Mouse (Mus musculus) liver, embryonic 15.5 days (tissue): ENCODE measurements around the gene Ces2g. TPM values are rescaled to one million over a fixed set of nuclear protein-coding genes. Genes with fewer than 3 reads are reported as not detected.

Experiments used
- ATAC-seq: fragments of 200-750 bp; cut with Nextera tagmentation; 2 replicates; pipeline ENCODE4 v1.8.0; 2017; ENCODE audit warnings: moderate number of reproducible peaks, mild to moderate bottlenecking, moderate library complexity; ENCODE audit not compliant: insufficient read depth
- H3K27ac ChIP-seq: fragments of 300-500 bp; sonication (generic); replicated peaks from 2 replicates; pipeline ENCODE4 v1.5.1; 2015; ENCODE audit warnings: mild to moderate bottlenecking, inconsistent platforms
- H3K27me3 ChIP-seq: fragments of 300-500 bp; sonication (generic); 2 replicates; pipeline ENCODE4 v1.6.1; 2015; ENCODE audit warnings: mild to moderate bottlenecking, inconsistent platforms
- H3K36me3 ChIP-seq: fragments of 300-500 bp; sonication (generic); replicated peaks from 2 replicates; pipeline ENCODE4 v1.6.1; 2015; ENCODE audit warnings: moderate library complexity, mild to moderate bottlenecking, inconsistent platforms
- H3K4me1 ChIP-seq: fragments of 300-500 bp; sonication (generic); replicated peaks from 2 replicates; pipeline ENCODE4 v1.6.1; 2015; ENCODE audit warnings: inconsistent platforms
- H3K4me2 ChIP-seq: fragments of 300-500 bp; sonication (generic); 2 replicates; pipeline ENCODE4 v1.6.1; 2015; ENCODE audit warnings: moderate library complexity, mild to moderate bottlenecking, inconsistent platforms
- H3K4me3 ChIP-seq: fragments of 300-500 bp; sonication (generic); replicated peaks from 2 replicates; pipeline ENCODE4 v1.5.1; 2015; ENCODE audit warnings: mild to moderate bottlenecking, inconsistent platforms
- H3K9ac ChIP-seq: fragments of 300-500 bp; sonication (generic); 2 replicates; pipeline ENCODE4 v1.6.1; 2015; ENCODE audit warnings: moderate library complexity, mild to moderate bottlenecking, inconsistent platforms
- H3K9me3 ChIP-seq: fragments of 300-500 bp; sonication (generic); replicated peaks from 2 replicates; pipeline ENCODE4 v1.6.1; 2016; ENCODE audit warnings: inconsistent platforms
- WGBS: fragments of 180-500 bp; shearing (Covaris S2); methylation state at CpG from one replicate; pipeline ENCODE4 v1.1.7; 2015; ENCODE audit warnings: mixed read lengths; ENCODE audit not compliant: insufficient replicate concordance; 5-methylcytosine and 5-hydroxymethylcytosine counted together
- polyA plus RNA-seq: library from polyadenylated mRNA; unstranded; fragments of >200 nt; fragmentation: Nextera tagmentation; extraction: Ambion mirVana; gene quantifications from 2 replicates; pipeline ENCODE4 v1.2.1, GENCODE M21; 2015

The Ces2g gene
- polyA plus RNA-seq, 1 experiment from 2014 or later: 21.1 TPM

- H3K4me3 ChIP-seq: no peak overlapping the region
- H3K27me3 ChIP-seq: no peaks in the 10 kb centered on the region
- ATAC-seq: no peak
- no peak overlapping the region for H3K9ac ChIP-seq
- peaks cover 4% of the 10 kb centered on the region for H3K4me1 ChIP-seq
- H3K36me3 ChIP-seq: no peaks in the 10 kb centered on the region
- 60% methylated on average over 6 of the region's 6 CpGs for WGBS
- no peak overlapping the region for H3K27ac ChIP-seq
- no peaks in the 10 kb centered on the region for H3K9me3 ChIP-seq
- H3K4me2 ChIP-seq: no peak overlapping the region
Observed at GRCm38 (mm10) chr8:104999183-104999582, 37.7 kb downstream of the Ces2g start.

- WGBS: 66% methylated on average over 7 of the region's 7 CpGs
- H3K4me1 ChIP-seq: peaks cover 4% of the 10 kb centered on the region
Observed at GRCm38 (mm10) chr8:105000586-105000985, 39.1 kb downstream of the Ces2g start, which contains the start of gene Ces2h. TSS of gene Ces2h (plus strand) at chr8:105000853.

GRCm38 (mm10) chr8:105010000-105010399, 48.5 kb downstream of the Ces2g start:
- 57% methylated on average over 2 of the region's 2 CpGs for WGBS
- H3K36me3 ChIP-seq: no peaks in the 10 kb centered on the region
- H3K4me3 ChIP-seq: no peak overlapping the region
- H3K27me3 ChIP-seq: no peaks in the 10 kb centered on the region
- no peak overlapping the region for H3K4me2 ChIP-seq
- no peak overlapping the region for H3K9ac ChIP-seq
- H3K4me1 ChIP-seq: no peaks in the 10 kb centered on the region
- peak overlapping the region; percentile 16 for H3K27ac ChIP-seq
- no peak for ATAC-seq
- no peaks in the 10 kb centered on the region for H3K9me3 ChIP-seq

More at GRCm38 (mm10) chr8:105000586-105000985, 39.1 kb downstream of the Ces2g start, which contains the start of gene Ces2h:
- no peaks in the 10 kb centered on the region for H3K27me3 ChIP-seq
- H3K4me2 ChIP-seq: no peak within 1 kb of the TSS
- ATAC-seq: no peak
- no peak within 1 kb of the TSS for H3K4me3 ChIP-seq
- H3K9ac ChIP-seq: no peak within 1 kb of the TSS
- H3K27ac ChIP-seq: no peak within 1 kb of the TSS
- no peaks in the 10 kb centered on the region for H3K9me3 ChIP-seq
- no peaks in the 10 kb centered on the region for H3K36me3 ChIP-seq

- no peak for ATAC-seq
- Histone ChIP-seq H3K4me2 (no peak overlapping the region), H3K9me3 (no peaks in the 10 kb centered on the region), H3K36me3 (no peaks in the 10 kb centered on the region), H3K27me3 (no peaks in the 10 kb centered on the region), H3K4me3 (no peak overlapping the region), H3K4me1 (no peaks in the 10 kb centered on the region), H3K27ac (no peak overlapping the region), H3K9ac (no peak overlapping the region)
- 68% methylated on average over 12 of the region's 12 CpGs for WGBS
Observed at GRCm38 (mm10) chr8:105011136-105011535, 49.6 kb downstream of the Ces2g start.

- ATAC-seq: no peak
- Histone ChIP-seq H3K36me3 (no peaks in the 10 kb centered on the region), H3K4me2 (no peak overlapping the region), H3K4me3 (no peak overlapping the region), H3K4me1 (no peaks in the 10 kb centered on the region), H3K9ac (no peak overlapping the region), H3K27ac (no peak overlapping the region), H3K9me3 (no peaks in the 10 kb centered on the region), H3K27me3 (no peaks in the 10 kb centered on the region)
- WGBS: 59% methylated on average over 5 of the region's 5 CpGs
Observed at GRCm38 (mm10) chr8:105014391-105014790, 52.9 kb downstream of the Ces2g start.

Other genes starting within 250 kb of the Ces2g start
- gene Ces2a, start 227.7 kb upstream of the Ces2g start, polyA plus RNA-seq: 22.7 and 28.4 TPM in 2 replicates
- 0.16 and 0.32 TPM in 2 replicates for gene Ces2b, start 130.1 kb upstream of the Ces2g start, polyA plus RNA-seq
- gene Ces2c, start 114.7 kb upstream of the Ces2g start, polyA plus RNA-seq: 0.21 and 0.29 TPM in 2 replicates
- 2.3 and 3.8 TPM in 2 replicates for gene Ces2e, start 35.5 kb upstream of the Ces2g start, polyA plus RNA-seq
- not detected in 2 replicates for gene Ces2f, start 14.4 kb upstream of the Ces2g start, polyA plus RNA-seq
- gene Ces2h, start 39.1 kb downstream of the Ces2g start, polyA plus RNA-seq: not detected in 2 replicates
- gene Ces3a, start 86.9 kb downstream of the Ces2g start, polyA plus RNA-seq: 0.58 and 0.97 TPM in 2 replicates
- gene Ces3b, start 122.0 kb downstream of the Ces2g start, polyA plus RNA-seq: not detected in 2 replicates
- gene Ces4a, start 170.1 kb downstream of the Ces2g start, polyA plus RNA-seq: not detected in 2 replicates
- gene Cbfb, start 209.0 kb downstream of the Ces2g start, polyA plus RNA-seq: 6.5 and 7.0 TPM in 2 replicates